Mouse (Mus musculus): ENCODE results near the gene Cd101. TPM values are rescaled to one million over a fixed set of nuclear protein-coding genes. Genes with fewer than 3 reads are reported as not detected.

The Cd101 gene
- polyA plus RNA-seq, 1 experiment: 0.08 TPM

GRCm38 (mm10) chr3:100998904-100999340 is 30.4 kb downstream of the Cd101 start:
- TF ChIP-seq CTCF (IDR thresholded peaks at IDR 0.05; ENCODE audit: borderline replicate concordance, extremely low read depth, insufficient read depth, insufficient read length) (peak; percentile 85), POLR2A (IDR thresholded peaks at IDR 0.05; ENCODE audit: borderline replicate concordance, extremely low read depth, insufficient read depth, insufficient read length, poor library complexity, severe bottlenecking) (no peak)

DNA sequence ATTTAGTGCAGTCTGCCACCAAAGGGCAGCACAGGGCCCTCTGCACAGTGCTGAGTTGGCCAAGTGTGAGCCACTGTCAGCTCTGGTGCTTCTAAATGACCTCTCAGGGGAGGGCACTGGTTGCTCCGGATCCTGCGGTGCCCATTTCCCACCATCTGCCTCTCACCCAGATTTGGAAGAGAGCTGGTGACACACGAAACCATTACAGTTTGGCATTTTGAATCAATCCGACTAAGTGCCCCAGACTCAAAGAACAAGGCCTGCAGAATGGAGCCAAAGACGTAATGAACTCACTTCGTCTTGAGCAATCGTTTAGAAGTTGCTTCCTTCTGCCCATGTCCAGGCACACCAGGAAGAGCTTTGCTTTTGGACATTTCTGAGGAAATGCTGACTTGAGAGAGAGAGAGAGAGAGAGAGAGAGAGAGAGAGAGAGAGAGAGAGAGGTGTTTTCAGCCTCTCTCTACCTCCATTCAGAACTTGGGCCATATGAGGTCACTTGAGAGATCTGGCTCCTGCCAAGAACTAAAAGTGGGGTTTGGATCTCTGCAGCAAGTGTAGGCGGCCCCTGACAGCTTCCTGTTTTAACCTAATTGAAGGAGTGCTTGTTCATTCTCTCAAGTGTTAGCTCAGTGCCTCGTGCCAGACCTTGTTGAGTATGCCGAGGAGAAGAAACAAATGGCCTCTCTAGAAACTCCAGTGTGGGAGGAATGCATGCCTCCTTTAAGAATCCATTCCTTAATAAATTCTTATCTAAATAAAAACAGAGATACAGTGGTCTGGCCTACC is 31.4 kb downstream of the Cd101 start:
- TF ChIP-seq CTCF (IDR thresholded peaks at IDR 0.05; ENCODE audit: borderline replicate concordance, extremely low read depth, insufficient read depth, insufficient read length) (no peak), POLR2A (IDR thresholded peaks at IDR 0.05; ENCODE audit: borderline replicate concordance, extremely low read depth, insufficient read depth, insufficient read length, poor library complexity, severe bottlenecking) (no peak)
- DNase-seq (ENCODE audit: low read depth): peak; percentile 55

More at GRCm38 (mm10) chr3:100998904-100999340, 30.4 kb downstream of the Cd101 start:
- DNase-seq (ENCODE audit: low read depth): peak; percentile 80

DNA sequence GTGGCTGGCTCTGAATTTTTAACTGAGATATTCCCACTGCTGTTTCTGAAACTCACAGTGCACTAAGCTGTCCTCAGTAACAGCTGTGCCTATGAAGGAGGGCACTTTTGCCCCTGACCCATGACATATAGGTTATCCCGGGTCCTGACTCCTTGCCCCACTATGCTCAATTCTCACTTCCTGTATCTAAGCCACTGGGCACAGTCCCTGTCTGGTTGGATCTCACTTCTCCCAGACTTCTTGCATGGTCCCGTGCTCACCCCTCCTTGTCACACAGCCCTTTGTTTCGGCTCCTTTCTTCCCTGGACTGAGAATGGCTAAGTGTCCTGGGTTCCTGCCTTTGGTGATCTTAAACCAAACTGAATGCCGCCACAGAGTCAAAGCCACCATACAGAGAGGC is 35.1 kb downstream of the Cd101 start:
- no peak for TF ChIP-seq CTCF (IDR thresholded peaks at IDR 0.05; ENCODE audit: borderline replicate concordance, extremely low read depth, insufficient read depth, insufficient read length)
- TF ChIP-seq POLR2A (IDR thresholded peaks at IDR 0.05; ENCODE audit: borderline replicate concordance, extremely low read depth, insufficient read depth, insufficient read length, poor library complexity, severe bottlenecking): no peak
- no peak for DNase-seq (ENCODE audit: low read depth)

DNA sequence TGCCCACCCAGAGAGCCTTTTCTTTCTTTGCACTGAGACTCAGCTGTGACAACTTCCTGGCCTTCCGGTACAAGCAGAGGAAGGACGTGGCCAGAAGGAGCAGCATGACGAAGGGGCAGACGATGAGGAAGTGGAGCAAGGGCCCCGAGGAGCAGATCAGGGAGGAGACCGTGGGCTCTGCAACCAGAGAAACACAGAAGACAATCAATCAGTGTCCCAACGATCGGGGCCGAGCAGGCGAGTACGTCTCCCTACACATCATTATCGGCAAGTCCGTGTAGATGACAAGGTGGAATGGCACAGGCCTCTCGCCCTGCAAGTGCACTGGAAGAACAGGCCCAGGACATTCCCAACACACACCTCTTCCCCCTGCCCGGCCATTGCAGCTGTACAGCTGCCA is 35.6 kb downstream of the Cd101 start:
- TF ChIP-seq CTCF (IDR thresholded peaks at IDR 0.05; ENCODE audit: borderline replicate concordance, extremely low read depth, insufficient read depth, insufficient read length): no peak
- TF ChIP-seq POLR2A (IDR thresholded peaks at IDR 0.05; ENCODE audit: borderline replicate concordance, extremely low read depth, insufficient read depth, insufficient read length, poor library complexity, severe bottlenecking): no peak
- DNase-seq (ENCODE audit: low read depth): no peak

DNA sequence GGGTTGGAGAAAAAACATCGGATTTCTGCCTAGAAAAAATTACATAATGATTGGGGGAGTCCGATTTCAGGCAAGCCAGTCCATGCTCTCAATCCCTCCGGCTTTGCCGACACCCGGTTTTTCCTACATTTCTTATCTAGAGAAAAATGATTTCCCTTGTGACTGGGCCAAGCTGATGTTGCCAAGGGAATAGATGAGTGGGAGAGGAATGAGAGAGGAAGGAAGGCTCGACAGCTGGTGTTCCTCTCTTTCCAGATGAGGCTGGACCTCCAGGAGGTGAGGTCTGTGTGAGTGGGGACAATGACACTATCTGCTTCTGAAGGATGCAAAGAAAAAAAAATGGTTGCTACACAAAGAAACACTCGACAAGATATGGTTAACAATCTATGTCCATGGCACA is 36.2 kb downstream of the Cd101 start:
- no peak for DNase-seq (ENCODE audit: low read depth)
- TF ChIP-seq POLR2A (IDR thresholded peaks at IDR 0.05; ENCODE audit: borderline replicate concordance, extremely low read depth, insufficient read depth, insufficient read length, poor library complexity, severe bottlenecking) (no peak), CTCF (IDR thresholded peaks at IDR 0.05; ENCODE audit: borderline replicate concordance, extremely low read depth, insufficient read depth, insufficient read length) (no peak)

DNA sequence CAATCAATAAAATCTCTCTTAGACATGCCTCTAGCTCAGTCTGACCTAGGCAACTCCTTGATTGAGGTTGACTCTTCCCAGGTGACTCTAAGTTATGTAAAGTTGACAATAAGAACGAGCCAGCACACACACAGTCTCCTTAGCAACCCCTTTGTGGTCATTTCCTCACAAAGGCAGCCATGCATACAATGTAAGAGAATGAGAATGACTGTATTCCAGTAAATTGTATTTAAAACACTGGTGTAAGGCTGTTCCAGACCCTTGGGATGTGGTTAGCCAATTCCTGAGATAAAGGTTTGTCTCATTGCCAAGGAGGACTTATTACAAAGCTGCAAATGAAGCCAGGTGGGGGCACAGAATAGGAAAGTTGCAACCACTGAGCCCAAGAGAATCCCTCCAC is 39.1 kb downstream of the Cd101 start:
- DNase-seq (ENCODE audit: low read depth): no peak
- TF ChIP-seq CTCF (IDR thresholded peaks at IDR 0.05; ENCODE audit: borderline replicate concordance, extremely low read depth, insufficient read depth, insufficient read length) (no peak), POLR2A (IDR thresholded peaks at IDR 0.05; ENCODE audit: borderline replicate concordance, extremely low read depth, insufficient read depth, insufficient read length, poor library complexity, severe bottlenecking) (no peak)

GRCm38 (mm10) chr3:100989417-100989816 is 39.9 kb downstream of the Cd101 start:
- DNase-seq (ENCODE audit: low read depth): no peak
- no peak for TF ChIP-seq CTCF (IDR thresholded peaks at IDR 0.05; ENCODE audit: borderline replicate concordance, extremely low read depth, insufficient read depth, insufficient read length)

GRCm38 (mm10) chr3:100979290-100979689 is 50.1 kb downstream of the Cd101 start:
- DNase-seq (ENCODE audit: low read depth): no peak
- TF ChIP-seq CTCF (IDR thresholded peaks at IDR 0.05; ENCODE audit: borderline replicate concordance, extremely low read depth, insufficient read depth, insufficient read length) (no peak), POLR2A (IDR thresholded peaks at IDR 0.05; ENCODE audit: borderline replicate concordance, extremely low read depth, insufficient read depth, insufficient read length, poor library complexity, severe bottlenecking) (no peak)

- TF ChIP-seq CTCF (IDR thresholded peaks at IDR 0.05; ENCODE audit: borderline replicate concordance, extremely low read depth, insufficient read depth, insufficient read length) (peak; percentile 32; the same call in 1 of the 2 replicates), POLR2A (IDR thresholded peaks at IDR 0.05; ENCODE audit: borderline replicate concordance, extremely low read depth, insufficient read depth, insufficient read length, poor library complexity, severe bottlenecking) (no peak)
- peak; percentile 94 for DNase-seq (ENCODE audit: low read depth)
Measured at GRCm38 (mm10) chr3:100973906-100974305, 55.5 kb downstream of the Cd101 start.

GRCm38 (mm10) chr3:100969176-100969917 is 60.0 kb downstream of the Cd101 start, which contains the start of gene Ttf2:
Gene Ttf2, minus strand, starts transcription at chr3:100969663.
- TF ChIP-seq POLR2A (IDR thresholded peaks at IDR 0.05; ENCODE audit: borderline replicate concordance, extremely low read depth, insufficient read depth, insufficient read length, poor library complexity, severe bottlenecking) (no peak), CTCF (IDR thresholded peaks at IDR 0.05; ENCODE audit: borderline replicate concordance, extremely low read depth, insufficient read depth, insufficient read length) (no peak)
- DNase-seq (ENCODE audit: low read depth): peak; percentile 97

DNA sequence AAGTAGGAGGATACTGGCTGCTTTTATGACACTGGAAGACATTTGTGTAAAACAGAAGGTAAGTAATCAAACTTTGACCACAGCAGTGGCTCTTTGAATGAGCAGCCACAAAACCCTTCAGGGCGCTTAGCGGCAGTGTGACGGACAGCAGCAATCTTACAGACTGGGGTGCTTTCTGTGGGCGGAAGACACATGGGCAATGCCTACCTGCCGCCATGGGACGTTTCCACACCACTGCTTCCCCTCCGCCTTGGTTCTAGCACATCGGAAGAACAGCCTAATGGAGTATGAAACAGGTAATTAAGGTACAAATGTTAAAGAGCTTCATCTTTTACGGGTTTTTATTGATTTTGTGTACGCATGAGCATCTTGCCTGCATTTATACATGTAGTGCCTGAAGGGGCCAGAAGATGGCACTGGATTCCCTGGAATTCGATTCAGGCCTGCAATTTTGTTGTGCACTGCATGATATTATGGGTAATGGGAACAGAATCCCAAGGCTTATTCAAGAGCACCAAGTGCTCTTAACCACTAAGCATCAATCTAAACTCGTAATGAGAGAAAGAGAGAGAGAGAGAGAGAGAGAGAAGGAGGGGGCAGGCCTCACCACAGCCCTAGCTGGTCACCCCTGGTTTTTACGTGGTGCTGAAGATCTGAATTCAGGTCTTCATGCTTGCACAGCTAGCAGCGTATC is 65.4 kb downstream of the Cd101 start:
- no peak for TF ChIP-seq POLR2A (IDR thresholded peaks at IDR 0.05; ENCODE audit: borderline replicate concordance, extremely low read depth, insufficient read depth, insufficient read length, poor library complexity, severe bottlenecking)
- peak; percentile 76 for TF ChIP-seq CTCF (IDR thresholded peaks at IDR 0.05; ENCODE audit: borderline replicate concordance, extremely low read depth, insufficient read depth, insufficient read length)
- peak; percentile 81 for DNase-seq (ENCODE audit: low read depth)
